Mouse (Mus musculus) hindbrain, embryonic 14.5 days (tissue): Measurements from ENCODE around the gene Ptafr. TPM values are rescaled to one million over a fixed set of nuclear protein-coding genes. Genes with fewer than 3 reads are reported as not detected.

Experiments
- ATAC-seq: fragments of 200-750 bp; cut with Nextera tagmentation; 2 replicates; pipeline ENCODE4 v1.8.0; 2017; ENCODE audit warnings: moderate number of reproducible peaks, mild to moderate bottlenecking, moderate TSS enrichment, moderate library complexity; ENCODE audit not compliant: low FRiP score
- DNase-seq: peaks from one replicate; pipeline ENCODE4 v3.0.0-alpha.2; 2015; ENCODE audit warnings: low spot score
- H3K27ac ChIP-seq: fragments of 300-500 bp; sonication (generic); 2 replicates; pipeline ENCODE4 v1.5.1; 2014; ENCODE audit warnings: mild to moderate bottlenecking, moderate library complexity
- H3K27me3 ChIP-seq: fragments of 300-500 bp; sonication (generic); 2 replicates; pipeline ENCODE4 v1.6.1; 2014; ENCODE audit warnings: mild to moderate bottlenecking, low read length, mixed read lengths; ENCODE audit not compliant: control insufficient read depth, insufficient read depth
- H3K36me3 ChIP-seq: fragments of 300-500 bp; sonication (generic); replicated peaks from 2 replicates; pipeline ENCODE4 v1.6.1; 2014; ENCODE audit not compliant: control insufficient read depth, insufficient read depth
- H3K4me1 ChIP-seq: fragments of 300-500 bp; sonication (generic); replicated peaks from 2 replicates; pipeline ENCODE4 v1.6.1; 2014; ENCODE audit warnings: antibody characterized with exemption, low read length, mixed read lengths; ENCODE audit not compliant: control insufficient read depth, insufficient read depth
- H3K4me2 ChIP-seq: fragments of 300-500 bp; sonication (generic); replicated peaks from 2 replicates; pipeline ENCODE4 v1.6.1; 2014; ENCODE audit warnings: mild to moderate bottlenecking, moderate library complexity
- H3K4me3 ChIP-seq: fragments of 300-500 bp; sonication (generic); replicated peaks from 2 replicates; pipeline ENCODE4 v1.5.1; 2014; ENCODE audit warnings: mild to moderate bottlenecking, low read length
- H3K9ac ChIP-seq: fragments of 300-500 bp; sonication (generic); 2 replicates; pipeline ENCODE4 v1.6.1; 2014
- H3K9me3 ChIP-seq: fragments of 300-500 bp; sonication (generic); 2 replicates; pipeline ENCODE4 v1.6.1; 2016; ENCODE audit warnings: low read length; ENCODE audit not compliant: control insufficient read depth
- WGBS: fragments of 180-500 bp; shearing (Covaris S2); extraction: QIAGEN DNeasy Blood & Tissue Kit; methylation state at CpG from one replicate; pipeline ENCODE4 v1.1.7; 2014; 5-methylcytosine and 5-hydroxymethylcytosine counted together
- polyA plus RNA-seq: library from polyadenylated mRNA; unstranded; fragments of >200 nt; fragmentation: Nextera tagmentation; extraction: Ambion mirVana; gene quantifications from 2 replicates; pipeline ENCODE4 v1.2.1, GENCODE M21; 2014

Ptafr gene
- 0.43 and 0.67 TPM in 2 replicates for polyA plus RNA-seq

- Histone ChIP-seq H3K36me3 (no peaks in the 10 kb centered on the region), H3K9ac (no peak within 1 kb of the TSS), H3K4me1 (no peaks in the 10 kb centered on the region), H3K4me3 (no peak within 1 kb of the TSS), H3K27ac (no peak within 1 kb of the TSS), H3K9me3 (no peaks in the 10 kb centered on the region), H3K4me2 (no peak within 1 kb of the TSS), H3K27me3 (no peaks in the 10 kb centered on the region)
- DNase-seq = no peak
- ATAC-seq = no peak
- whole genome bisulfite sequencing = 37% methylated on average over 4 of the region's 4 CpGs
Observed at GRCm38 (mm10) chr4:132563965-132564364, at the start of gene Ptafr. Ptafr (plus strand) TSS chr4:132564067.

- H3K9me3 ChIP-seq = no peaks in the 10 kb centered on the region
- DNase-seq = peak; percentile 90
- peak overlapping the region; percentile 68 for H3K27ac ChIP-seq
- peak overlapping the region; percentile 98 for H3K4me2 ChIP-seq
- peaks cover 7% of the 10 kb centered on the region; the same call in 1 of the 2 replicates for H3K27me3 ChIP-seq
- 2% methylated on average over 21 of the region's 21 CpGs for WGBS
- peaks cover 5% of the 10 kb centered on the region; the same call in 1 of the 2 replicates for H3K4me1 ChIP-seq
- peak overlapping the region; percentile 38 for H3K9ac ChIP-seq
- peak overlapping the region; percentile 41 for H3K4me3 ChIP-seq
- H3K36me3 ChIP-seq = no peaks in the 10 kb centered on the region
- no peak for ATAC-seq
Observed at GRCm38 (mm10) chr4:132514555-132515135, 49.2 kb upstream of the Ptafr start.

- ATAC-seq (peak; percentile 93), DNase-seq (peak; percentile 90)
- Histone ChIP-seq H3K9ac (peak overlapping the region; percentile 38), H3K27me3 (peaks cover 7% of the 10 kb centered on the region; the same call in 1 of the 2 replicates), H3K36me3 (no peaks in the 10 kb centered on the region), H3K4me2 (peak overlapping the region; percentile 98), H3K27ac (peak overlapping the region; percentile 68), H3K4me3 (peak overlapping the region; percentile 41), H3K9me3 (no peaks in the 10 kb centered on the region), H3K4me1 (peaks cover 5% of the 10 kb centered on the region; the same call in 1 of the 2 replicates)
- 21% methylated on average over 22 of the region's 22 CpGs for WGBS
Observed at GRCm38 (mm10) chr4:132515369-132516155, 48.3 kb upstream of the Ptafr start.

DNA sequence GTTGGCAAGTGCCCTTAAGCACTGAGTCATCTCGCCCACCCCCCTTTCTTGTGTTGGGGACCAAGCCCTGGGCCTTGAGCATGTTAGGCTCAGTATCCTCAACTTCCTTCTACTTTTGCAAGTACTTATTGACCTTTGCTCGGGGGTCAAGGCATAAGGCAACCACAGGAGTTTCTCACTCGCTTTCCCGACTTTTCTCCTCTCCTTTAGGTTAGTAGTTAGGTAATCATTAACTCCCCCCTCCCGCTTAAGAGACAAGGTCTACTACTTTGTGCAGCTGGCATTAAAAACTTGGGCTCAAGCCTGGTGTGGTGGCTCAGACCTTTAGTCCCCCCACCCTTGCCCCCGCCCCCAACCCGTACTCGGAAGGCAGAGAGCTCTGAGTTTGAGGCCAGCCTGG is 45.8 kb upstream of the Ptafr start:
- WGBS = 69% methylated on average over 8 of the region's 8 CpGs
- H3K4me3 ChIP-seq = no peak overlapping the region
- no peak overlapping the region for H3K9ac ChIP-seq
- H3K4me1 ChIP-seq = peaks cover 5% of the 10 kb centered on the region; the same call in 1 of the 2 replicates
- H3K4me2 ChIP-seq = no peak overlapping the region
- no peaks in the 10 kb centered on the region for H3K36me3 ChIP-seq
- peaks cover 7% of the 10 kb centered on the region; the same call in 1 of the 2 replicates for H3K27me3 ChIP-seq
- DNase-seq = no peak
- no peaks in the 10 kb centered on the region for H3K9me3 ChIP-seq
- no peak for ATAC-seq
- H3K27ac ChIP-seq = no peak overlapping the region

- H3K9ac ChIP-seq = no peak overlapping the region
- H3K9me3 ChIP-seq = no peaks in the 10 kb centered on the region
- WGBS = 91% methylated on average over 3 of the region's 3 CpGs
- DNase-seq (no peak), ATAC-seq (no peak)
- H3K4me1 ChIP-seq = peaks cover 5% of the 10 kb centered on the region; the same call in 1 of the 2 replicates
- H3K36me3 ChIP-seq = no peaks in the 10 kb centered on the region
- H3K27me3 ChIP-seq = no peaks in the 10 kb centered on the region
- no peak overlapping the region for H3K27ac ChIP-seq
- no peak overlapping the region for H3K4me3 ChIP-seq
- H3K4me2 ChIP-seq = no peak overlapping the region
Observed at GRCm38 (mm10) chr4:132519188-132519587, 44.7 kb upstream of the Ptafr start.

- Histone ChIP-seq H3K4me1 (no peaks in the 10 kb centered on the region), H3K36me3 (peaks cover 3% of the 10 kb centered on the region; the same call in 1 of the 2 replicates), H3K27me3 (no peaks in the 10 kb centered on the region), H3K27ac (no peak overlapping the region), H3K4me3 (no peak overlapping the region), H3K9me3 (no peaks in the 10 kb centered on the region), H3K4me2 (no peak overlapping the region), H3K9ac (no peak overlapping the region)
- WGBS = 18% methylated on average over 11 of the region's 11 CpGs
- no peak for DNase-seq
- no peak for ATAC-seq
Observed at GRCm38 (mm10) chr4:132524321-132524741, 39.5 kb upstream of the Ptafr start.

GRCm38 (mm10) chr4:132524808-132525207 is 39.1 kb upstream of the Ptafr start:
- no peak overlapping the region for H3K4me3 ChIP-seq
- ATAC-seq (no peak), DNase-seq (no peak)
- H3K9me3 ChIP-seq = no peaks in the 10 kb centered on the region
- H3K9ac ChIP-seq = no peak overlapping the region
- H3K4me2 ChIP-seq = no peak overlapping the region
- H3K27me3 ChIP-seq = no peaks in the 10 kb centered on the region
- peaks cover 7% of the 10 kb centered on the region for H3K36me3 ChIP-seq
- H3K4me1 ChIP-seq = no peaks in the 10 kb centered on the region
- H3K27ac ChIP-seq = no peak overlapping the region
- WGBS = 43% methylated on average over 6 of the region's 6 CpGs

DNA sequence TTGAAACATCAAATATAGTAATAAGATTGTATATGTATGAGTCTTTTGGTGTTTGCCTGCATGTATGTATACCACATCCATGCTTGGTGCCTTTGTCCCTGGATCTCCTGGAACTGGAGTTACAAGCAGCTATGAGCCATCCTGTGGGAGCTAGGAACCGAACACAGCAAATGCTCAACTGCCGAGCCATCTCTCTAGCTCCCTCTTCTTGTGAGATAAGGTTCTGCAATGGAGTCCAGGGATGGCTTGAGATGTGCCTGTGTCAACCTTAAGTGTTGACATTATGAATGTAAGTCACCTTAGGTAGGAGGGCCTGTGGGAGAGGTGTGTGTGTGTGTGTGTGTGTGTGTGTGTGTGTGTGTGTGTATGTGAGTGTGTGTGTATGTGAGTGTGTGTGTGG is 37.2 kb upstream of the Ptafr start:
- DNase-seq (no peak), ATAC-seq (no peak)
- no peak overlapping the region for H3K4me3 ChIP-seq
- H3K27me3 ChIP-seq = no peaks in the 10 kb centered on the region
- H3K4me1 ChIP-seq = peaks cover 8% of the 10 kb centered on the region
- H3K9ac ChIP-seq = no peak overlapping the region
- 53% methylated on average over 2 of the region's 2 CpGs for WGBS
- H3K27ac ChIP-seq = no peak overlapping the region
- H3K36me3 ChIP-seq = peaks cover 21% of the 10 kb centered on the region
- H3K9me3 ChIP-seq = no peaks in the 10 kb centered on the region
- H3K4me2 ChIP-seq = no peak overlapping the region

- WGBS = 93% methylated on average over 8 of the region's 8 CpGs
- ATAC-seq (no peak), DNase-seq (no peak)
Observed at GRCm38 (mm10) chr4:132527917-132528522, 35.8 kb upstream of the Ptafr start.

More at GRCm38 (mm10) chr4:132527917-132528522, 35.8 kb upstream of the Ptafr start:
- Histone ChIP-seq H3K36me3 (peaks cover 21% of the 10 kb centered on the region), H3K4me3 (no peak overlapping the region), H3K4me2 (no peak overlapping the region), H3K9ac (no peak overlapping the region), H3K27me3 (no peaks in the 10 kb centered on the region), H3K4me1 (peaks cover 18% of the 10 kb centered on the region), H3K27ac (no peak overlapping the region), H3K9me3 (no peaks in the 10 kb centered on the region)
